Mouse (Mus musculus) 416B (cell line): ENCODE data around the gene Kdm5d.

ENCODE experiments used
- DNase-seq: peaks from one replicate; pipeline ENCODE4 v3.0.0; 2011; ENCODE audit warnings: low read depth

Kdm5d gene

GRCm38 (mm10) chrY:897393-898227 is at the start of gene Kdm5d:
Gene Kdm5d, plus strand, starts transcription at chrY:897788.
- DNase-seq = no peak

GRCm38 (mm10) chrY:872404-872803 is 25.2 kb upstream of the Kdm5d start:
- DNase-seq = no peak

- DNase-seq = no peak
These were observed 24.6 kb upstream of the Kdm5d start for GRCm38 (mm10) chrY:872855-873549.
